Mouse (Mus musculus) splenic B cell, adult 2 months (primary cell): ENCODE measurements around the gene Ptgfrn.

Experiments
- DNase-seq: peaks from one replicate; pipeline ENCODE4 v3.0.0-alpha.2; 2011; ENCODE audit warnings: low read depth, low spot score
- H3K27me3 ChIP-seq: 2 replicates; pipeline ENCODE4 v1.6.1; 2012; ENCODE audit warnings: mild to moderate bottlenecking, low read length, moderate library complexity, mixed read lengths; ENCODE audit not compliant: control insufficient read depth, poor library complexity, insufficient read depth, severe bottlenecking
- H3K36me3 ChIP-seq: 2 replicates; pipeline ENCODE4 v1.6.1; 2012; ENCODE audit warnings: mild to moderate bottlenecking, low read length, moderate library complexity, mixed read lengths; ENCODE audit not compliant: control insufficient read depth, poor library complexity, insufficient read depth, severe bottlenecking

The Ptgfrn gene

DNA sequence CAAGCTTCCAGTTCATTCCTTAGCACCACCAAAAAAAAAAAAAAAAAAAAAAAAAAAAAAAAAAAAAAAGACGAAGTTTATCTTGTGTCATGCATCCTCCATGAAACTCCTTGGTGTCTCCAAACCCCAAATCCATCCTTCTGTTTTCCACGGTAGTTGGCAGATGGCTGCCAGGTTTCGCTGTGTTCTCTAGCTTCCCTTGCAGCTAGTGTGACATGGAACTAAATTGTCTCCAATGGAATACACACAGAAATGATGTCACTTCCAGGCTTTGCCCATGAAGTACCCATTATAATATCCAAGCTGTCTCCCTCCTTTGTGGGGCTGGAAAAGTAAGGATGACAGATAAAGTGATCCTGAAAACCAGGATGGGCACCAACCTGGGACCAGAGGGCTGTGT, 3.8 kb downstream of the Ptgfrn start:
- H3K27me3 ChIP-seq, result peaks cover 2% of the 10 kb centered on the region; the same call in 1 of the 2 replicates
- DNase-seq, result no peak
- H3K36me3 ChIP-seq, result no peaks in the 10 kb centered on the region

DNA sequence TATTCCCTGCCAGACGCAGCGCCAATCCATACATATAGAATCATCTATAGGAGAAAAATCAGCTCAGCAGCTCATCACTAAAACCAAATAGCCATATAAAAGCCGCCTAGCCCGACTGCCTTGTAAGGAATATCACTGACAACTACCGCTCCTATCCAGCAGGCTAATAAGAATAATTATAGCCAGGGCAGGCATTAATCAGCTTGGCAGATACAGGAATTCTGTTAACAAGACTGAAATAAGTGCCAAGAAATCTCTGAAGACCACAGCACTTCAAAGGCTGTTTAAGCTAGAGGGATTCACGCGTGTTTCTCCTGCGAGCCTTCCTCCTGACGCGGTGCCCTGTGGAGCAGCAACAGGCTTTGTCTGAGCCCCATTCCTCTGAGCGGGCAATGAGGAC, 4.6 kb downstream of the Ptgfrn start:
- DNase-seq, result no peak
- Histone ChIP-seq H3K27me3 (peaks cover 2% of the 10 kb centered on the region; the same call in 1 of the 2 replicates), H3K36me3 (no peaks in the 10 kb centered on the region)

- no peak for DNase-seq
- H3K36me3 ChIP-seq, result no peaks in the 10 kb centered on the region
- H3K27me3 ChIP-seq, result no peaks in the 10 kb centered on the region
These were observed 5.2 kb downstream of the Ptgfrn start for GRCm38 (mm10) chr3:101104883-101105282.

GRCm38 (mm10) chr3:101103770-101104169, 6.3 kb downstream of the Ptgfrn start:
- Histone ChIP-seq H3K27me3 (no peaks in the 10 kb centered on the region), H3K36me3 (no peaks in the 10 kb centered on the region)
- no peak for DNase-seq

GRCm38 (mm10) chr3:101102106-101102505, 8.0 kb downstream of the Ptgfrn start:
- no peaks in the 10 kb centered on the region for H3K36me3 ChIP-seq
- DNase-seq, result no peak

DNA sequence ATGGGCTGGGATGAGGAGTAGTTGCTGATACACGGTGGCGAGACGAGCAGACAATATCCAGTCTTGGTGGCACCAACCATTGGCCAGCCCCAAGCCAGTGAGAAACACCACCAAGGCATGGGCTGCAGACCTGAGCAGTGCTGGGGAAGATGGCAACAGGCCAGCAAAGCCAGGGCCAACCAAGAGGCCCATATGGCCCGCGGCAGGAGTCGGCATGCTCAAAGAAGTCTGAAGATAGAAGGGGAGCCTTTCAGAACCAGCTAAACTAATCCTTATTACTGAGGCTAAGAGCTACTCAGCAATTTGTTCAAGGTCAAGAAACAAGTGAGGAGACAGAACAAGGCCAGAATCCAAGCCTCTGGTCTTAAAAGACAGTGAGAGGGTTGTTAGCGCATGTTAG, 8.9 kb downstream of the Ptgfrn start:
- H3K36me3 ChIP-seq, result no peaks in the 10 kb centered on the region
- no peaks in the 10 kb centered on the region for H3K27me3 ChIP-seq

More at GRCm38 (mm10) chr3:101102106-101102505, 8.0 kb downstream of the Ptgfrn start:
- H3K27me3 ChIP-seq, result no peaks in the 10 kb centered on the region

GRCm38 (mm10) chr3:101099701-101100357, 10.2 kb downstream of the Ptgfrn start:
- Histone ChIP-seq H3K27me3 (no peaks in the 10 kb centered on the region), H3K36me3 (no peaks in the 10 kb centered on the region)
- no peak for DNase-seq

More for the DNA sequence above, 8.9 kb downstream of the Ptgfrn start:
- no peak for DNase-seq

DNA sequence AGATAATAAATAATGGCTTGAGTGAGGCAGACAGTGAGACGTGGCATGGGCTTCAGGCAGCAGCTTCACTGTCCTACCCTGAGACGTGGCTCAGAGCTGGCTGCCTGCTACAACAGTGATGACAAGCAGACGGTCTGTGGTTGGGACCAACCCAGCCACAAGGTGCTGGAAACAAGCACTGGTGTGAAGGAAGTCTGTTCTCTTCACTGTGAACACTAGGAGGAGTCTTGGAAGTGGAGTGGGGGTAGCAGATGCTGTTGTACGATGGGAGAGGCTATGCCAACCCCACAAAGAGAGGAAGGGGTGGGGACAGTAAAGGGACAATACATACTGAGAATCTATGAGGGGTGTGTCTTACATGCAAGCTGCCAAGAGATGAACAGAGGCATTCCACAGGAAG, 12.0 kb downstream of the Ptgfrn start:
- no peak for DNase-seq
- Histone ChIP-seq H3K36me3 (no peaks in the 10 kb centered on the region; the same call in 1 of the 2 replicates), H3K27me3 (no peaks in the 10 kb centered on the region)

- no peaks in the 10 kb centered on the region for H3K27me3 ChIP-seq
- DNase-seq, result no peak
- no peaks in the 10 kb centered on the region; the same call in 1 of the 2 replicates for H3K36me3 ChIP-seq
These were observed 12.8 kb downstream of the Ptgfrn start for GRCm38 (mm10) chr3:101097146-101097800.

DNA sequence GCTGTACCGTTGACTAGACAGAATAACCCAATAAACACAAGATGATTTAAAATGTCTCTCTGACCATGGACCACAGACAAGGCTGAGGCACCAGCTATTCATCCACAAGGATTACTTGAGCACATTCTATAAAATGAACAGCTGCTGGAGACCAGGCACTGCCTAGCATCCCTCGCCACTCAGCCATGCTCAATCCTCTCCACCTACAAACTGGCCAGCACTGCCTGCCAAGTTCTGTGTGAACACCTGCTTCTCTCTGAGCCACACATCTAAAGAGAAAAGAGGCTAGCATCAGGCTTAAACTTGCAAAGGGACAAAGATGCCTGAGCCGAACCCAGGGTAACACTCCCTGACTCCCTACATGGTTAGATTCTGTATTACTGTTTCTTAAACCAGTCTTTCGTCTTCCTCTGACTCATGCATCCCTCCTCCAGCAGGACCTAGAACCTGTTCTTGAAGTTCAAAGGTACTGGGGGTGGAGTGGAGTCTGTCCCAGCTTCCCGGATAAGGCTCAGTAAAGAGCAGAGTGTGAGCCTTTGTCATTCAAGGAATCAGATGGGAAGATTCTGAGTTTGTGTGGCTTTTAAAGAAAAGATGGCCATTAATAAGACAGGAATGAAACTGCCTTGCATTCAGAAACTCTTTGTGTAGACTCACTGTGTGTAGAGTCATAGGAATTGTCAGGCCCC, 14.2 kb downstream of the Ptgfrn start:
- Histone ChIP-seq H3K27me3 (no peaks in the 10 kb centered on the region), H3K36me3 (no peaks in the 10 kb centered on the region; the same call in 1 of the 2 replicates)
- DNase-seq, result no peak

- Histone ChIP-seq H3K36me3 (no peaks in the 10 kb centered on the region; the same call in 1 of the 2 replicates), H3K27me3 (no peaks in the 10 kb centered on the region)
- DNase-seq, result no peak
These were observed 17.9 kb downstream of the Ptgfrn start for GRCm38 (mm10) chr3:101092202-101092601.

DNA sequence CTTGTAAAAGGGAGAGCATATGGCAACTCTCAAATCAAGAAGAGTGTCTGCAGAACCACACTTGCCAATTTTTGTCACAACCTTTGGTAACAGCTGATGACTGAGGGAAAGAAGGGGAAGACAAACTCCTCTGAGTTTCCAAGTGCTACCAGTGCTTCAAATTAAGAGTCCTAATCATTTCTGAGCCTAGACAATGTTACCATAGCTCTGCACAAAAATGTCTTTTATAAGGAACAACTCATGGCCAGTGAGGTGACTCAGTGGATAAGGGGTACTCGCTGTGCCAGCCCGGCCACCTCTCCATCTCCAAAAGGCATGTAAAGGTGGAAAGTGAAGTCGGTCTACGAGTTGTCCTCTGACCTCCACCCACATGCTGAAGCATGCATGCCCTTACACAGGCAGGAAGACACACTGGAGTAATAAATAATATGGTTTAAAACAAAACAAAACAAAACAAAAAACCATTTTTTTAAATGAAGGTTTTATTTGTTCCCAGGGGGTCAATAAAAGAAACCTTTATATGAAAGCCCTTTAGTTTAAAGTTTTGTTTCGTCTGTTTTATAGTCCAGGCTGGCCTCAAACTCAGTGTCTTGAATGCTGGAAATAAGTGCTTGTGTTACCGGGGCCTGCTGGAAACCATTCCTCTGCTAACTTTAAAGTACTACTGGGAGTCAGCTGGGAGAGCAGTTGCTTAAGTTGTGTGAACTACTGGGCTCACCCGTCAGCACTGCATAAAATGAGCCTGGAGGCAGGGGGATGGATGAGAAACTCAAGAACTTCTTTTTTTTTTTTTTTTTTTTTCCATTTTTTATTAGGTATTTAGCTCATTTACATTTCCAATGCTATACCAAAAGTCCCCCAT, 23.3 kb downstream of the Ptgfrn start:
- DNase-seq, result no peak
- no peaks in the 10 kb centered on the region for H3K36me3 ChIP-seq
- H3K27me3 ChIP-seq, result no peaks in the 10 kb centered on the region

- no peak for DNase-seq
- Histone ChIP-seq H3K27me3 (no peaks in the 10 kb centered on the region), H3K36me3 (no peaks in the 10 kb centered on the region)
These were observed 29.2 kb downstream of the Ptgfrn start for GRCm38 (mm10) chr3:101080925-101081324.

GRCm38 (mm10) chr3:101078344-101078743, 31.7 kb downstream of the Ptgfrn start:
- Histone ChIP-seq H3K36me3 (no peaks in the 10 kb centered on the region), H3K27me3 (no peaks in the 10 kb centered on the region)
- DNase-seq, result no peak
